Mouse (Mus musculus) left cerebral cortex, adult 11 months (tissue): ENCODE results near the gene Krt71.
"Not testable (repeated sequence)": the region's sequence is repeated elsewhere in the genome, so short reads cannot be mapped to it uniquely, and the experiment has no call there.

Source experiments
- DNase-seq: peaks from one replicate; pipeline ENCODE4 v3.0.0; 2022; ENCODE audit warnings: low spot score

Gene Krt71

DNA sequence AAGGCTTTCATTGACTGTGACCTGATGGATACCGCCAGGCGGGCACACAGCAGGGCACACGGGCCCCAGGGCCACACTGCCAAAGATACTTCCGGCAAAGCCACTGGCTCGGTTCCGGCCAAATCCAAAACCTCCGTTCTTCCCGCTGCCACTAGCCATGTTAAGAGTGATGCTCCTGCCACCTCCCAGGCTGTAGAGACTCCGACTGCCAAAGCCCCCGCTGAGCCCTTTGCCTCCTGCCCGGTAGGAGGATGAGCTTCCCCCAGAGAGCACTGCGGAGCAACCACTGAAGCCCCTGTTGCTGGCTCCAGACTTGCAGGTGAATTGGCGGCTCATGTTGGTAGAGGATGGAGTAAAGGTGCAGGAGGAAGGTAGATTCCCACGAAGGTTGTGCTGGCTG lies at the start of gene Krt71:
Gene Krt71, minus strand, starts transcription at position 399 of the 400 bp plus-strand sequence.
- no peak for DNase-seq

DNA sequence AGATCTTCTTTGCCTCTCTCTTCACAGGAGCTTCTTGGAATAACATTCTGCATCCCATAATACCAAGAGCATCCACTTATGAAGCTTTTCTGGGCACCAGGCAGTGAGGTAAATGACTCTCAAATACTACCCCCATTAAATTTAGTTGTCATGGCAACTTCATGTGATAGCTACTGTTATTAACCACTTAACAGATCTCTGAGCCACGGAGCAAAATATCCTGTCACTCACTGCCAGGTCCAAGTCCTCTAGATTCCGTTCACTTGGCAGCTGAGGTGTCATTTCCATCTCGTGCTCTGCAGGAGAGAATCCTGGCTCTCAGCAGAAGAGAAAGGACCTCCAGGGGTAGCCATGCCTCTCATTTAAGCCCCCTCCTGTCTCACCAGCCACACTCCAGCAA lies 48.0 kb upstream of the Krt71 start:
- DNase-seq: no peak

DNA sequence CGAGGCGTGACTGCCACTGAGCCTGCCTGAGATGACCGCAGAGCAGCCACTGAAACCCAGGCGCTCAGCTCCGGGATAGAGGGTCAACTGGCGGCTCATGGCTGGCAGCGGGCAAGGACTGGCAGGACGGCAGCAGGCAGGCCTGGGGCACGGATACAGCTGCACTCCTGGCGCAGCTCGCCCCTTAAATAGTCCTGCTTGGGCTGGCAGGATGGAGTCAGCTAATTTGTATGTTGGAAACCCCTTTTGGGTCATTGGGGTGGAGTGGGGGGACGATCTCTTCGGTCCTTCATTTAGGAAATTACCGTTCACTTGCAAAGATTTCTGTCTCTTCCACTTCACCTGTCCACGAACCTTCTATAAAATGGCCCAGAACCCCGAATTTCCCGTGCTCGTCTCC lies 43.5 kb upstream of the Krt71 start, which contains the start of gene Krt72:
Gene Krt72, minus strand, starts transcription at position 101 of the 400 bp plus-strand sequence.
- no peak for DNase-seq

DNA sequence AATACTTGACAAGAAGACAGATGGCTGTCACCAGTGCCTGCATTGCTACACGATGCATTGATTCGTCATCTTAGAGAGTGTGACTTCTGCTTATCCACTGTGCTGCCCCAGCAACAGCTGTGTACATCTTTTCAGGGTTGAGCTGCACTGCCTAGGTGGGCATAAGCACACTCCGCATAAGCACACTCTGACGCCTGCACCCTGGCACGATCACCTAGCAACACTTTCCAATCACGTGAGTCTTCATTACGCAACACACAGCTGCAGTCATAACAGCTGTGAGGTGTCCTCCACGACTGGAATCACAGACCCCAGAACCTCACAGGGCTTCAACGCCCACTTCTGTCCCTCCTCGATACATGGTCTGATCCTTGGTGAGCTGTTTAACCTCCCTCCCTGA lies 30.5 kb upstream of the Krt71 start:
- no peak for DNase-seq

DNA sequence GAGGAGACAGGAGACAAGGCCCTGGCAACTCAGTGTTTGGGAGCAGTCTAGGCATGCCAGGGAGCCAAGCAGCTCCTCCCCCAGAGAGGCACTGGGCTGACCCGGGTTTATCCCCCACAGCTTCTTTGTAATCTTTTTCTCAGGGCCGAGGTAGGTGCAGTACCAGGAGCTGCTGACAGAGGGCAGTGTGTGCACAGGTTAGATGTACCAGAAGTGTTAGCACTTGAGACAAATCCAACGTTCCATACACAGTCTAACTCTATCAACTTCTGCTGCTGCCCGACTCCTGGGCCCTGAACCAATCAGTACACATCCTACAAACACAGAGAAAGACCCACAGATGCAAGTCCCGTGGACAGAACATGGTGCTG lies 29.8 kb upstream of the Krt71 start:
- DNase-seq: peak; percentile 83

DNA sequence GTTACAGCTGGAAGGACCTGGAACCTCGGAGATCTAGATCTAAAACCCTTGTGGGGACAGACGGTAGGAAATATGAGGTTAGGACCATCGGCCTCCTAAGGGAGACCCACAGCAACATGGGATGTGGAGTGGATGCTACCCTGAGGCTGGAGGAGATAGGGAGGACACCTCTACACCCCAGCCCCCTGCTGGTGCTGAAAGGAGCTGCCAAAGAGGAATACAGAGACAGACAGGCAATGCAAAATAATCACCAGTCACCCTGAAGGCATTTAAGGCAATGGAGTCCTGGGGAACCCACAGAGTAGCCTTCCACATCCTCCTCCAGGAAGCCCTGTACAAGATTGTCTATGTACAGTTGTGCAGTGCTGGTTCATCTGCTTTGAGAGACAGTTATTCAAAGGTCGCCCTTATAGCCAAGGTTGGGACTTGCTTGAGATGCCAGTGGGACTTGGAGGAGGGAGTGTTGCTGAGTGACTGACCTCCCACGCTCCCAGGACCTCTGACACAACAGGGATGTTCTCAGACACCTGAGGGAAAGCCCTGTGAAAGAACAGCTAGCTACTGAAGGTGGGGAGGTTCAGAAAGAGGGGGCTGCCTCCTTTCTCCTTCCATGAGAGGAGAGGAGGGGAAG lies 29.3 kb upstream of the Krt71 start:
- DNase-seq: no peak

DNA sequence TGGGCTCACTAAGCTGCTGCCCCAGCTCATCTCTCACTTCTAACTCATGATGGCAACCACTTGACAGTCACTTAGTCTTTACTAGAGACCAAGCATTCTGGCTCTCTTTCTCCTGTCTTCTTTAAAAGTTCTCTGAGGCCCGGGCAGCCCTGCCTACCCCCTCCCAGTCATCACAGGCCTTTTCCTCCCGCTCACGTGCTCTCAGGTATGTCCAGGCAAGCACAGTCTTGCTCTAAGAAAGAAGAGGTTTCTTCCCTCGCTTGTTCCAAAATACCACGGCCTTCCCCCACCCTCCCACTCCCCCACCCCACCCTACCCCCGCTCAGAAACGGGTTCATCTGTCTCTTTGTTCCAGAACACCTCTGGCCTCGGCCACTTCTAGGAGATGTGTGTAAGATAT lies 27.3 kb upstream of the Krt71 start:
- no peak for DNase-seq

DNA sequence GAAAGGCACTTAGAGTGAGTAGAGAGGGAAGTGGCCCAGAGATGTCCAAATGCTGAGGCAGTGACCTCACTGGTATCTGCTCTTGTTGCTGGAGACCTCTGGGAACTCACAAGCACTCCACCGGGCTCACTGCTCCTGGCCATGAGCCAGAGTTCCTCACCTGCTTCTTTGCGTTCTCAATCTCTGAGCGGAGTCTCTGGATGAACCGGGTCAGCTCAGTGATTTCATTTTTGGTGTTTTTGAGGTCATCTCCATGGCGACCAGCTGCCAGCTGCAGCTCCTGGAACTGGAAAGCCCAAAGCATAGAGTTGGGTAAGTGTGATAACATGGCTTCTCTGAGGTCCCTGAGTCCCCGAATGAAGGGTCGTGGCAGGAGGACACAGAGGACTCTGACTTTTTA lies 5.1 kb downstream of the Krt71 start:
- DNase-seq: no peak

DNA sequence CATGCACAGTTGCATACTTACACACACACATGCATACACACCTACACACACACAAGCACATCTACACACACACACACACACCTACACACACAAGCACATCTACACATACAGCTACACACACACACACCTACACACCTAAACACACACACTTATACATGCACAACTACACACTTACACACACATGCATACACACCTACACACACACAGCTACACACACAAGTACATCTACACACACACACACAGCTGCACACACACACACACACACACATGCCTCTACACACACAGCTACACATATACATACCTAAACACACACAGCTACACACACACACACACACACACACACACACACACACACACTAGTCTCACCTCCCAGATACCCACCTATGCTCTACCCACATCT lies 12.3 kb downstream of the Krt71 start:
- DNase-seq: no peak

DNA sequence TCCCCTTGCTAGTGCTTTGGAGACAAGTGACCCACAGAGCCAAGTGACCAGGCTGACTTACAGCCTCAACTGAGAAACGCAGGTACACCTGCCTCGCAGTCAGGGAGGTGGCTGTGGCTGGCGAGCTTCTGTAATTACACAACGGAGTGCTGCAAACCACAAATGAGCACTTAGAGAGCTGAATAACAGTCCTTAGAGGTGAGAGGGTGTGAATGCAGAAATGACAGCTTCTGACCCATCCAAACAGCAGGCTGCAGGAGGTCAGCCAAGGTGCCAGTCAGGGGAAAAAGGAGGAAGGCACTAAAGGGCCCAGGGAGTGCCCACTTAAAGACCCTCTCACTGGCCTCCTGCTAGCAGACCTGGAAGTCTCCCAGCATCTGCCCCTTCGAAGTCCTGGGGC lies 18.2 kb downstream of the Krt71 start:
- DNase-seq: no peak

DNA sequence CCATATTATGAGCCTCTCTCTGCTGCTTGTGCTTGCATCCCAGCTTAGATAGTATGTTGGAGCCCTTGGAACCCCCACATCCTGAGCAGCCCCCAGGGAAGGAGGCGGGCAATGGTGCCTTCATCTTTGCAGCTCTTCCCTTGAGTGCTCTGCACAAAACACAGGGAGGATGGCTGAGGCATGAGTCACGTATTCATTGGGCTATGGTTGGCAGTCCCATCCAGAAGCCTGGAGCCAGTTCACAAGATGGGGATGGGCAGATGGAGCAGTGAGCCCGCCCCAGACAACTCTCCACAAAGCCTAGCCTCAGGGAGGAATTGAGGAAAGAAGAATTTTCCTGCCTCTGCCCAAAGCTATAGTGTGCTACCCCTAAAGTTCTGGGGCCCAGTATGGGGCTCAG lies 27.1 kb downstream of the Krt71 start:
- DNase-seq: no peak

DNA sequence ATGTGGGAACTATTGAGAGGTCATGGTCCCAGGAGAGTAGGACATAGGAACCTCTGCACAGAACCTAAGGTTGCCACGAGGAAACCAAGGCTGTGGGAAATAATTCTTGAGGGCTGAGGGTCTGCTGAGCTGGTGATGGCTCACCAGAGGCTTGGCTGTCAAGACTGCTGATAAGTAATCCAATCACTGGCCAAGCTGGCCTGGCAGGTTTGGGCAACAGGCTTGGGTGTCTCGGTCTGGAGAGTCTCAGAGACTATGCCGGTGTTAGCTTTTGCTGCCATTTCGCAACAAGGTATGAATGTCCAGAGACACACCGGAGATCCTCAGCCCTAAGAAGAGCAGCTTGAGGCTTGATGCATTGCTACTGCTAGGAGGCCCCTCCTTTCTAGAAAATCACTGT lies 28.6 kb downstream of the Krt71 start:
- DNase-seq: no peak

DNA sequence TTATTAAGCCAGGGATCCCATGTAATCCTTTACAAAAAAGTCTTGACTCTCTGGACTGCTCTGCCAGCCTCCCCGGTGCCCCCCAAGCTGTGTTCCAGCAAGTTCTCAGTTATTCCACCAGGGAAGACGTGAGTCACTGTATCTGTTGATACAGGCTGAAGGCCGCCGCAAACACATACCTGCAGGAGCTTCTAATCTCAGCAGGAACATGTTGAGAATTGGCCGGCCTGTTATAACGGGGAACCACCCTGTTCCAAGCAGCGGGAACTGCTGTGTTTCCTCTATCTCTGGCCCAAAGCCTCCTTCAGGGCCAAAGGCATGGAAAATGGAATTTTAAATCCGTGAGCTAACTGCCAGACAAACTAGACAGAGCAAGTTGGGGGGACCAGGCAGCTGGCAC lies 29.2 kb downstream of the Krt71 start:
- no peak for DNase-seq

DNA sequence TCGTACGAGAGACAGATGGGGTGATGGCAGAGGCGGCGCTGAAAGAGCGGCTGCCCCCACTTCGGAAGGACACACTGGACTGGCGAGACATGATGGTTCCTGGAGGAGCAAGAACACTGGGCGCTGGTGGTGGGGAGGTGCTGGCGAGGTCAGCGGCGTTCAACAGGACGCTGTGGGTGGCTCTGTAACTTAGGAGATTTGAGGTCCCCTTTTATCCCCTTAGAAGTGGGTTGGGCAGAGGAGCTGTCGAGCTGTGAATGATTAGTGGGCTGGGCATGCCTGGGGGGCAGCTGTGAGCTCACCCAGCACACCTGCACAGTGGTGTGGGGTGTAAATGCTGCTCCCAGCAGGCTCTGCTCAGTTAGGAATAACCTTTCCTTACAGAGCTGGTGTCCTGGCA lies 30.2 kb downstream of the Krt71 start, which contains the start of gene Krt5:
Gene Krt5, minus strand, starts transcription at position 179 of the 400 bp plus-strand sequence.
- DNase-seq: no peak

DNA sequence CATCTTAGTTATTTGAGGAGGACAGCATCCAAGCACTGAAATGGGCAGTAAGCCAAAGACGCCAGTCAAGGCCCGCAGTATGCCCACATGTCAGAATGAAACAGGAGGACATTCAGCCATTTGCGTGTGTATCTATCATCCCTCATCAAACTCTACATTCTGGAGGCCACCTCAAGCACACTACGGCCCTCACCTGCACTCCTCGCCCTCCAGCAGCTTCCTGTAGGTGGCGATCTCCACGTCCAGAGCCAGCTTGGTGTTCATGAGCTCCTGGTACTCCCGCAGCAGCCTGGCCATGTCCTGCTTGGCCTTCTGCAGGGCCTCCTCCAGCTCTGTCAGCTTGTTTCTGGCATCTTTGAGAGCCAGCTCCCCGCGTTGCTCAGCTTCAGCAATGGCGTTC lies 34.2 kb downstream of the Krt71 start:
- no peak for DNase-seq

DNA sequence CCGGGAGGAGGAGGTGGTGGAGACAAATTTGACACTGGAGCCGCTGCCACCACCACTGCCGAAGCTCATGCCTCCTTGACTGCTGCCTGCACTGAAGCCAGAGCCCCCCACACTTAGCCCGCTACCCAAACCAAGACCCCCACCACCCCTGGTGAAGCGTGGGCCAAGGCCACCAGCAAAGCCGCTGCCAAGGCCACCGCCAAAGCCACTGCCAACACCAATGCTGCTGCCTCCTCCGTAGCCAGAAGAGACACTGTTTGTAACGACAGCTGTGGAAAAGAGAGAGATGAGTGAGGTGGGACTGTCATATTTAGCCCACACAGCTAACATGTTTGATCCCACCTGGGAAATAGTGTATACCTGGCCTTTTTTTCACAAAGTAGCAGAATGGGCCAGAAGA lies 35.5 kb downstream of the Krt71 start:
- no peak for DNase-seq

DNA sequence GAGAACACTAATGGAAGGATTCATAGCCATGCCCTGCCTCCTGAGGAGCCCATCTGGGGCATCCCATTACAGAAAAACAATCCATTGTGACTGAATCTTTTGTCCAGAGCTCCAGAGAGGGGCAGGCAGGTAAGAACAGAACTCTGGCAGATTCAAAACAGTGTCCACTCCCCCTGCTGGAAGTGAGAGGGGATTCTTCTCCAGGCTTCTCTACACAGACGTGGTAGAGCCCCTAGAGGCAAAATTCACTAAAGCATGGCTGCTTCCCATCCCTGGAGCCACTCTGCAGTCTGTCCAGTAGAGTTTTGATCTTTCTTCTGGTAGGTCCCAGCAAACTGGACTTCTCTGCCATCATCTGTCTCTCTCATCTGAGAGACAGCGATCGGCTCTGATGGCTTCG lies 38.8 kb downstream of the Krt71 start:
- no peak for DNase-seq

DNA sequence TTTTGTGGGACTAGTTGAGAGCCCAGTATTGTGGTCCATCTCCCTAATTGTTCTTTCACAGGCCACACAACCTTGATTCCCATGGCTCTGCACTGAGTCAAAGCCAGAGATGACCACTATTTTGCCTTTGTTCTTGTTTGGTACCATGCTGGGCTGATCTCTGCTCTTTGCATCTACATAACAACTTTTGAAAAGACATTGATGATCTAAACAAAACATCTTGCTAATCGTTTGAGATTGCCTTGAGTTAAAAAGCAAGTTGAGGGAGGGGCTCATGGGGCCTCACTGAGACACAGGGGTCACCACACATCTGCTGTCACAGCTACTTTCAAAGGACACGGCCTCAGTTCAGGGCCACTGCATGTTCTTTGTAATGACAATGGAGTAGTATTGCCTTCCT lies 40.5 kb downstream of the Krt71 start:
- DNase-seq: no peak

DNA sequence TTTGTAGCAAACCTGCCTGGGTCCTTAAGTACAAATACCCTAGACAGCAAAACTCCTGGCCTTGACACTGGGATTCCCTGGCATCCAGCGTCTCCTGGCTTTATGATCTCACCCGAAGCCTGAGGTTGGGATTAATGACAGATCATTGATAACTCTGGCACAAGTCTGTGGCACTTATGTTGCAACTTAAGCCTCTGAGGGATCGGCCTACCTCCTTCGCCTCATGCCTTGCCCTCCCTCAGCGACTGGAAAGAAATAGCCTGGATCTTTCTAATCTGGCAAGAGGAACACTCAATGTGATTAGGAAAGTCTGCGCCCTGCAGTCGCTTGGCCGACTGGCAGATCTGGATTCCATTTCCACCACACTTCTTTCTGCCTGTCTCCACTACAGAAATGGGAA lies 43.0 kb downstream of the Krt71 start:
- DNase-seq: no peak

DNA sequence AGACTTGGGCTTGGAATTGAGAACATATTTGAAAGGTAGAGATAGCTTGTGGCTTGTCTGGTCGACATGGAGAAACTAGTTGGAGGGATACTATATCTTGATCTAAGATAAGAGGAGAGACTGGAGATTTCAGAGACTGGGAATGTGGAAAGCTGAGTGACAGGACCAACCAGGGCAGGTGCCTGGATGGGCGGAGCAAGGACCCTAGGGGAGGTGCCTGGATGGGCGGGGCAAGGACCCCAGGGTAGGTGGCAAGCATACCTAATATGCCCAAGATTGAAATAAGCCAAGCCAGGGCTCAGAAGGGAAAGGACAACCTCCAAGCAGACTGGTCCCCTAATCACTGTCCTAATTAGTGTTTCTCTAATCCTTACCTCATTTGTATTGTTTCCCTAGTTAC lies 43.7 kb downstream of the Krt71 start:
- DNase-seq: no peak

DNA sequence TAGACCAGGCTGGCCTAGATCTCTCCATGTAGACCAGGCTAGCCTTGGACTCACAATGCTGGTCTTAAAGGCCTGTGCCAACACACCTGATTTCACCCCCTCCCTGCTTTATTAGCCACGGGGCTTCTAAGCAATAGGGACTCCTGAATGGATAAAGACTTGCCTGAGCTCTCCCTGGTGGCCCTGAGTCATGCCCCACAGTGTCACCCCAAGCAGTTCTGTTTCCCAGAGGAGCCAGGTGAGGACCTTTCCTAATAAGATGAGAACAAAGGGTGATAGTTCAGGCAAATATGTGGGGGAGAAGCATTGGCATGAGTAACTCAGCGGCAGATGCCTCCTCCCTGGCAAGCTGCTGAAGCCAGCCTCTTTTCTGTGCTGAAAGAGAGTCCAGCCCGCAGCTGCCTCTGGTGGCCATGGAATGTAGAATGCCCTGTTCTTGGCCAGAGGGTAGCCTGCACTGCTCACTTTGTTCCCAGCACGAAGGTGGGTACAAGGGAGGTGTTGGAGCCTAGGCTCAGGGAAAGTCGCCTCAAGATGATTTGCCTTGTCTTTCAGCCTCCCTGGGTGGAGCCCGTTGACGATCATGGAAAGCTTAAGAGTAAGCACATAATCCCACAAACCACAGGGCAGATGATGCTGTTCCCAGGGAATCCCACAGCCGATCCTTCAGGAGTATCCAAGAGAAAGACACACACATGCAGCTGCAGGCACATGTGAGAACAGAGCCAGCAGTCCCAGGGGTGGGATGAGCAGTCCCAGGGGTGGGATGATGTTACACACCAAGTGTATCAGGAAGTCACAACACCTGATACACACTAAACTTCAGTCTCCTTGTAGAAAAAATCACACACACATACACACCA lies 45.4 kb downstream of the Krt71 start:
- DNase-seq: no peak

DNA sequence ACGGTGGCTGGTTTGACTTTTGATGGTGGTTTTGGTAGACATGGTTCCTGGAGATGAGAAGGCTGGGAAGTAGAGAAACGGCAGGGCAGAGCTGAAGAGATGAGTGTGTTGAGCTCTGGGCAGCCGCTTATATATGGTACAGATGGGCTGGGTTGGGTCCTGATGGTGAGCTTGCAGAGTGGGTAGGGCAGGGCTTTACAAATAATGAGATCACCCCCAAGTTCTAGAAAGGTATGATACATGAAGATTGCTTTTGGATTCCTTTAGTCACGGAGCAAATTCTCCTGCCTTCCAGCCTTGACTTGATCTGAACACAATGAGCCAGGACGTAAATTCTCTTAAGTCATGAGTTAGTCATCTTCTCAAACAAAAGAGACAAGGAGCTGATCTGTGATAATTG lies 48.7 kb downstream of the Krt71 start, which contains the start of gene Krt6a:
Gene Krt6a, minus strand, starts transcription at position 101 of the 400 bp plus-strand sequence.
- DNase-seq: no peak

DNA sequence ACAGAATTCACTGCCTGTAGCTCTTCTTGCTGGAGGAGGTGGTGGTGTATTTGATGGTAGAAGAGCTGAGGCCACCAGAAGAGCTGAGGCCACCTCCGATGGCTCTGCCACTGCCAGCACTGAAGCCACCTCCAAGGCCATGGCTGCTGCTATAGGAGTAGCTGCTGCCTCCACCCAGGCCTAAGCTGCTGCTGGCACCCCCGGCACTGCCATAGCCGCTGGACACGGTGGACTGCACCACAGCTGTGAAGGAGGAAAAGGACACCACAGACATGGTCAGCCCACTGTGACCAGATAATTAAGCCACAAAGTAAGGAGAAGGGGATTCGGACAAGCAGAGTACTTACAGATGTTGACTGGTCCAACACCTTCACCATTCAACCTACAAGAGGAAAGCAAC lies 52.4 kb downstream of the Krt71 start:
- DNase-seq: not testable (repeated sequence)

DNA sequence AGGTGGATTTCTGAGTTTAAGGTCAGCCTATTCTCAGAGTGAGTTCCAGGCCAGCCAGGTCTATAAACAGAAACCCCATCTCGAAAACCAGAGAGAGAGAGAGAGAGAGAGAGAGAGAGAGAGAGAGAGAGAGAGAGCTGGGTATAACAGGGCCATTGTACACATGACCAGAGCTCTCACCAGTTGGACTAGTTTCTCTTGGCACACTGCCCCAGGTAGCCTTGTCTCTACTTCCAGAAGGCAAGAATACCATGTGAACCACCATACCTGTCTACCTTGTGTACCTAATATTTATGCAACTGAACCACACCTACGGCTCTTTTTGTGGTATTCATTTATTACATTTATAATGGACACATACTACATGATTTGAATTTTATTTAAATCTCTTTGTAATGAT lies 54.7 kb downstream of the Krt71 start:
- no peak for DNase-seq
